Mouse (Mus musculus): ENCODE results near the gene Prim1.

- TF ChIP-seq CTCF (IDR thresholded peaks at IDR 0.05; ENCODE audit: low read depth) (no peak), EP300 (optimal IDR thresholded peaks at IDR 0.05) (no peak)
Measured at GRCm38 (mm10) chr10:128053001-128053400, 38.0 kb downstream of the Prim1 start.
